Mouse (Mus musculus) left cerebral cortex, postnatal 25 days (tissue): ENCODE measurements at regions not wholly inside any gene's neighbourhood (a gene's known extent, or its start where the extent isn't known, plus 50 kb on each side); places are given as distances from the start of the nearest gene placed in this dataset.

Source experiments
- DNase-seq, 2 experiments: peaks; one replicate each; pipeline ENCODE4 v3.0.0; 2022; ENCODE audit warnings: low spot score in 2 of 2, mixed read lengths in 1 of 2
- intact Hi-C: fragments of 180-260 bp; cut with DNase I; formaldehyde crosslinking; loops from one replicate; pipeline ENCODE4 v1.15.1; 2025

GRCm38 (mm10) chr16:70621750-70622149 lies 308.0 kb downstream of the Gbe1 start:
- intact Hi-C loops: no loop called here

GRCm38 (mm10) chr16:70643630-70644264 lies 330.0 kb downstream of the Gbe1 start:
- intact Hi-C loops: loop anchor here (10.0 kb wide), 1 partner anchor 59 kb away; no protein-coding TSS in a partner anchor
- DNase-seq: peak in 1 of 2 experiments; percentile 71

More at GRCm38 (mm10) chr16:70621750-70622149, 308.0 kb downstream of the Gbe1 start:
- DNase-seq: peak in 1 of 2 experiments; percentile 56

- intact Hi-C loops: loop anchor here (10.0 kb wide), 1 partner anchor 60 kb away; no protein-coding TSS in a partner anchor
- peak in 1 of 2 experiments; percentile 14 for DNase-seq
These were observed 331.0 kb downstream of the Gbe1 start for GRCm38 (mm10) chr16:70644695-70645279.

GRCm38 (mm10) chr16:70654429-70655081 lies 340.8 kb downstream of the Gbe1 start:
- DNase-seq: peak in 1 of 2 experiments; percentile 52
- intact Hi-C loops: loop anchor here (10.0 kb wide), 2 partner anchors 180 to 550 kb away; no protein-coding TSS in a partner anchor

GRCm38 (mm10) chr16:70689826-70690225 lies 376.1 kb downstream of the Gbe1 start:
- intact Hi-C loops: no loop called here
- no peak for DNase-seq

GRCm38 (mm10) chr16:70724722-70725284 lies 411.1 kb downstream of the Gbe1 start:
- no peak for DNase-seq
- intact Hi-C loops: no loop called here

GRCm38 (mm10) chr16:70725291-70725801 lies 411.6 kb downstream of the Gbe1 start:
- intact Hi-C loops: no loop called here
- no peak for DNase-seq

GRCm38 (mm10) chr16:70733016-70733415 lies 419.3 kb downstream of the Gbe1 start:
- intact Hi-C loops: no loop called here
- DNase-seq: no peak

- intact Hi-C loops: loop anchor here (1.0 kb wide), 1 partner anchor 95 kb away; no protein-coding TSS in a partner anchor
These were observed 426.3 kb downstream of the Gbe1 start for GRCm38 (mm10) chr16:70740046-70740445.

GRCm38 (mm10) chr16:70754228-70754627 lies 440.5 kb downstream of the Gbe1 start:
- no peak for DNase-seq
- intact Hi-C loops: no loop called here

More at GRCm38 (mm10) chr16:70740046-70740445, 426.3 kb downstream of the Gbe1 start:
- peak; percentile 6 to 75 for DNase-seq

- intact Hi-C loops: no loop called here
- DNase-seq: no peak
These were observed 484.3 kb downstream of the Gbe1 start for GRCm38 (mm10) chr16:70798061-70798460.

GRCm38 (mm10) chr16:70803549-70803948 lies 489.8 kb downstream of the Gbe1 start:
- intact Hi-C loops: no loop called here
- DNase-seq: no peak

GRCm38 (mm10) chr16:70825910-70826309 lies 512.2 kb downstream of the Gbe1 start:
- DNase-seq: no peak
- intact Hi-C loops: no loop called here

- intact Hi-C loops: loop anchor here (1.0 to 10.0 kb wide), 3 partner anchors 95 to 362 kb away; no protein-coding TSS in a partner anchor
- peak; percentile 25 to 93 for DNase-seq
These were observed 521.3 kb downstream of the Gbe1 start for GRCm38 (mm10) chr16:70835006-70835405.

- intact Hi-C loops: loop anchor here (5.0 to 10.0 kb wide), 2 partner anchors 183 to 359 kb away; no protein-coding TSS in a partner anchor
- peak in 1 of 2 experiments; percentile 82 for DNase-seq
These were observed 524.4 kb downstream of the Gbe1 start for GRCm38 (mm10) chr16:70838139-70838538.

GRCm38 (mm10) chr16:70868241-70868640 lies 554.5 kb downstream of the Gbe1 start:
- intact Hi-C loops: no loop called here

GRCm38 (mm10) chr16:70869205-70869604 lies 555.5 kb downstream of the Gbe1 start:
- intact Hi-C loops: no loop called here
- DNase-seq: peak in 1 of 2 experiments; percentile 15

More at GRCm38 (mm10) chr16:70868241-70868640, 554.5 kb downstream of the Gbe1 start:
- DNase-seq: peak; percentile 17 to 72

GRCm38 (mm10) chr16:70874080-70874479 lies 560.3 kb downstream of the Gbe1 start:
- peak in 1 of 2 experiments; percentile 69 for DNase-seq
- intact Hi-C loops: no loop called here

- intact Hi-C loops: loop anchor here (5.0 kb wide), 1 partner anchor 317 kb away; no protein-coding TSS in a partner anchor
- peak in 1 of 2 experiments; percentile 55 for DNase-seq
These were observed 566.9 kb downstream of the Gbe1 start for GRCm38 (mm10) chr16:70880678-70881077.
